Mouse (Mus musculus): ENCODE data around the gene Tlr4. TPM values are rescaled to one million over a fixed set of nuclear protein-coding genes. Genes with fewer than 3 reads are reported as not detected.

The Tlr4 gene
- polyA plus RNA-seq, 1 experiment from 2014 or later = 2.0 TPM

GRCm38 (mm10) chr4:66908376-66908775 is 81.0 kb downstream of the Tlr4 start:
- Histone ChIP-seq H3K27me3 (no peaks in the 10 kb centered on the region), H3K4me1 (no peaks in the 10 kb centered on the region), H3K4me2 (no peak overlapping the region), H3K27ac (no peak overlapping the region), H3K9me3 (replicated peaks) (no peaks in the 10 kb centered on the region), H3K9ac (no peak overlapping the region), H3K36me3 (no peaks in the 10 kb centered on the region), H3K4me3 (replicated peaks) (no peak overlapping the region)
- ATAC-seq (replicated peaks; ENCODE audit: low FRiP score) = no peak

GRCm38 (mm10) chr4:66919630-66920372 is 92.4 kb downstream of the Tlr4 start:
- H3K27ac ChIP-seq = no peak overlapping the region
- WGBS = 90% methylated on average over 3 of the region's 3 CpGs
- no peak overlapping the region for H3K4me2 ChIP-seq
- H3K4me1 ChIP-seq = 0 out of 2 replicates have a peak, but pooled peaks cover 5% of the 10 kb centered on the region
- no peak overlapping the region for H3K4me3 ChIP-seq (replicated peaks)
- H3K36me3 ChIP-seq = no peaks in the 10 kb centered on the region
- H3K9me3 ChIP-seq (replicated peaks) = no peaks in the 10 kb centered on the region
- H3K9ac ChIP-seq = no peak overlapping the region
- no peaks in the 10 kb centered on the region for H3K27me3 ChIP-seq
- no peak for ATAC-seq (replicated peaks; ENCODE audit: low FRiP score)

GRCm38 (mm10) chr4:66923616-66924276 is 96.4 kb downstream of the Tlr4 start:
- Histone ChIP-seq H3K27ac (no peak overlapping the region), H3K4me1 (0 out of 2 replicates have a peak, but pooled peaks cover 5% of the 10 kb centered on the region), H3K4me3 (replicated peaks) (no peak overlapping the region), H3K4me2 (no peak overlapping the region), H3K36me3 (no peaks in the 10 kb centered on the region), H3K9me3 (replicated peaks) (no peaks in the 10 kb centered on the region), H3K27me3 (no peaks in the 10 kb centered on the region), H3K9ac (no peak overlapping the region)
- 52% methylated on average over 3 of the region's 3 CpGs for WGBS
- ATAC-seq (replicated peaks; ENCODE audit: low FRiP score) = no peak

DNA sequence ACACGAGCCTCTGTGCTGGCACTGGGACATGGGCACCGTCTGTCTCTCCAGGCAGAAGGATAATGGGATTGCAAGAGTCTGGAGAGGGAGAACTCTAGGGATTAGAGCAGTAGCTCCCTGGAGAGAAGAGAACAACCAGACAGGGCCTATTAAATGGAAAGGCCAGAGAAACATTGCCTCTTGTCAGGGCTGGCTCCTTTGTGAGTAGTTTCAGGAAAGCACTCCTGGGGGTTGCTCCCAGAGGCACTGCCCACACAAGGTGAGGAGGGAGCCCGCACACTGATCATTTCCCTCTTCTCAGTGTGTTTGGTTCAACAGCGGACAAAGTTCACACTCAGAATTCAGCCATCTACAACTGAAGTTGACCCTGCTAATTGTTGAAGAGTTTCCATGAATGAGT is 98.7 kb downstream of the Tlr4 start:
- 49% methylated on average over 4 of the region's 4 CpGs for WGBS
- no peak for ATAC-seq (replicated peaks; ENCODE audit: low FRiP score)
- H3K9me3 ChIP-seq (replicated peaks) = no peaks in the 10 kb centered on the region
- no peaks in the 10 kb centered on the region for H3K36me3 ChIP-seq
- 0 out of 2 replicates have a peak, but pooled peaks cover 5% of the 10 kb centered on the region for H3K4me1 ChIP-seq
- H3K4me2 ChIP-seq = no peak overlapping the region
- no peak overlapping the region for H3K27ac ChIP-seq
- H3K9ac ChIP-seq = no peak overlapping the region
- no peaks in the 10 kb centered on the region for H3K27me3 ChIP-seq
- H3K4me3 ChIP-seq (replicated peaks) = no peak overlapping the region

DNA sequence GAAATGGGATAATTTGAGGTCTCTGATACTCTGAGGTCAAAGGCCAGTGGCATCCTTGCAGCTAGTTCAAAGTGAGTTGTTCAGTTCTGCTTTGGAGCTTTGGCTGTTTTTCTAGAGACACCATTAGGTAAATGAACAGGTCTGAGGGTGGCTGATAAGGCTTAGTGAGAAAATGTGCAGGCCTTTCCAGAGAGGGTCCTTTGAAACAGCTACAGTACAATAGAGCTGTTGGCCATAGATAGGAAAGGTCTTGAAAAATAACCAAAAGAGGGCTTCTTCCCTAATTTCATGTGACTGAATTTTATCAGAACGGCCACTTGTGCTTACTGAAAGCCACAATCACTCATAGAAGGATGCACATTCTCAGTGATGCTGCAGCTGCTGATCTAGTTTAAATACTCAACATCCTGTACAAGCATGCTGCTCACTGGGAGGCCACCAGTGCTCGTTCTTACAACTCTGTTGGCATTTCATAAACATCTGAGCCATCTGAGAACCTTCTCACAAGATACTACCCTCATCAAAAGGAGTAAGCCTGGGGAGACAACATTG is 100.2 kb downstream of the Tlr4 start:
- H3K9me3 ChIP-seq (replicated peaks) = no peaks in the 10 kb centered on the region
- H3K9ac ChIP-seq = no peak overlapping the region
- H3K4me2 ChIP-seq = no peak overlapping the region
- no peak overlapping the region for H3K27ac ChIP-seq
- 80% methylated on average over 2 of the region's 2 CpGs for WGBS
- H3K36me3 ChIP-seq = no peaks in the 10 kb centered on the region
- H3K4me1 ChIP-seq = no peaks in the 10 kb centered on the region
- H3K4me3 ChIP-seq (replicated peaks) = no peak overlapping the region
- H3K27me3 ChIP-seq = no peaks in the 10 kb centered on the region
- ATAC-seq (replicated peaks; ENCODE audit: low FRiP score) = no peak

DNA sequence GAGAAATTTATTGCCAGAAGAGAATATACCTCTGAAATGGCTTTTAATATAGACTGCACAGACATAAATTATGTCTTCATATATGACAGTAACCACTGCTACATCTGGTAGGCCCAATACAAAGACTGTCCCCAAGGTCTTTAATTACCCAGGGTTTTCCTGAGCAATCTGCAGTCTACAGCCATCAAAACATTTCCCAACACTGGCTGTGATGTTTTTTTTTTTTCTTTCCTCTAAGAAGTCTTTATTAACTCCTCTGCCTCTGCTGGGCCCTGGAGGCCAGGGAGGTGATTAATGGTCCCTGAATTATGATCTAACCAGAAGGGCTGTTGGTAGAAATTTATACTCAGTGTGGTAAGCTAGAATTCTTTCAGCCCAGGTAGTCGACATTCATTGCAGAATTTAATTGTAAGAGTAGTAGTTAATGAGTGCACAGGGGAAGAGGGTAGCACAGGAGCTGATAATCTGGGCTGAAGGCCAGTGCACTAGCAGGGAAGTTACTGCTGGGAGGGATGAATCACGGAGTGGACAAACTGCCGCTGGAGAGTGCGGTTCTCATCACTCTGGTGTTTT is 111.2 kb downstream of the Tlr4 start:
- Histone ChIP-seq H3K9me3 (replicated peaks) (no peaks in the 10 kb centered on the region), H3K27ac (no peak overlapping the region), H3K4me2 (no peak overlapping the region), H3K27me3 (no peaks in the 10 kb centered on the region), H3K4me3 (replicated peaks) (no peak overlapping the region), H3K9ac (no peak overlapping the region), H3K36me3 (no peaks in the 10 kb centered on the region), H3K4me1 (0 out of 2 replicates have a peak, but pooled peaks cover 4% of the 10 kb centered on the region)
- 0 out of 2 replicates have a peak, but pooled peaks have one; percentile 25 for ATAC-seq (replicated peaks; ENCODE audit: low FRiP score)
- WGBS = 27% methylated on average over 4 of the region's 4 CpGs

GRCm38 (mm10) chr4:66941894-66942293 is 114.5 kb downstream of the Tlr4 start:
- H3K4me3 ChIP-seq (replicated peaks) = no peak overlapping the region
- H3K27me3 ChIP-seq = no peaks in the 10 kb centered on the region
- no peaks in the 10 kb centered on the region for H3K9me3 ChIP-seq (replicated peaks)
- 0 out of 2 replicates have a peak, but pooled peaks cover 4% of the 10 kb centered on the region for H3K4me1 ChIP-seq
- H3K36me3 ChIP-seq = no peaks in the 10 kb centered on the region
- no peak overlapping the region for H3K9ac ChIP-seq
- 56% methylated on average over 1 of the region's 1 CpGs for WGBS
- no peak overlapping the region for H3K4me2 ChIP-seq
- H3K27ac ChIP-seq = no peak overlapping the region
- no peak for ATAC-seq (replicated peaks; ENCODE audit: low FRiP score)

DNA sequence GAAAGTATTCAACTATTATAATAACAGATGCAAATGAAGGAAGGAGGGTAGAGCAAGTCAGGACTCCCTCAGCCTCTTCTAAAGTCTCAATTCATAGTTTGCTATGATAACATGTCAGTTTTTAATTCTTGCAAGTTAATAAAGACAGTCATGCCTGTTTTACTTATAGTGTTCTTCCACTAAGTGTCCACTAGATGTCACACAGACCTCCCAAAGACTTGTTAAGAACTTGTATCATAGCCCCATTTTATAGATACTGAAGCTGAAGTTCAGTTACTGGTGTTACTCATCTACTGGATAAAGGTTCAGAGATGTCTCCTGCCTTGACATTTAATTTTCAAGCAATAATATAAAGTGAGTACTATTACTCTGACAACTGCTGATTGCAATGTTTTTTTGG is 116.3 kb downstream of the Tlr4 start:
- H3K9ac ChIP-seq = no peak overlapping the region
- no peaks in the 10 kb centered on the region for H3K36me3 ChIP-seq
- no peaks in the 10 kb centered on the region for H3K27me3 ChIP-seq
- no peak overlapping the region for H3K4me3 ChIP-seq (replicated peaks)
- H3K4me1 ChIP-seq = 0 out of 2 replicates have a peak, but pooled peaks cover 2% of the 10 kb centered on the region
- no peaks in the 10 kb centered on the region for H3K9me3 ChIP-seq (replicated peaks)
- no peak overlapping the region for H3K4me2 ChIP-seq
- ATAC-seq (replicated peaks; ENCODE audit: low FRiP score) = no peak
- no peak overlapping the region for H3K27ac ChIP-seq

DNA sequence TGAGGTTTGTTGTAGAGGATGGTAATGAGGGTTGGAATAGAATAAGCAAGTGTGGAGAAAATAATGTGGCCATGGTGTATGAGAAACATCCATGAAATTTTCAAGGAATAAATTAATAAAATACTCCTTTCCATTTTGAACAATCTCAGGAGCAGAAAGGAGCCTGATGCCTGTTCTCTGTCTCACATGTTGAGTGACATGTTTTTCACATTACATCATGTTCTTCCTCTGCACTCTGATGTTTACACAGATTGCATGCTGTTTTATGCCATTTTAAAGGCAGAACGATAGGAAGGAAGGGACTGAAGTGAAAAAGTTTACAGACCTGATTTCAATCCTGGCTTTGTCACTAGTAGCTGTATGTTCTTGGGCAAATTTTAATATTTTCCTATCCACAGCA is 120.3 kb downstream of the Tlr4 start:
- WGBS = 25% methylated on average over 1 of the region's 1 CpGs
- H3K27me3 ChIP-seq = no peaks in the 10 kb centered on the region
- ATAC-seq (replicated peaks; ENCODE audit: low FRiP score) = no peak

GRCm38 (mm10) chr4:66974918-66975317 is 147.5 kb downstream of the Tlr4 start:
- Histone ChIP-seq H3K27ac (no peak overlapping the region), H3K27me3 (no peaks in the 10 kb centered on the region), H3K4me3 (replicated peaks) (no peak overlapping the region), H3K9me3 (replicated peaks) (no peaks in the 10 kb centered on the region), H3K36me3 (no peaks in the 10 kb centered on the region), H3K9ac (no peak overlapping the region), H3K4me2 (no peak overlapping the region), H3K4me1 (no peaks in the 10 kb centered on the region)
- ATAC-seq (replicated peaks; ENCODE audit: low FRiP score) = no peak
- 47% methylated on average over 3 of the region's 3 CpGs for WGBS

More for the DNA sequence above, 120.3 kb downstream of the Tlr4 start:
- Histone ChIP-seq H3K4me2 (no peak overlapping the region), H3K36me3 (no peaks in the 10 kb centered on the region), H3K9ac (no peak overlapping the region), H3K4me3 (replicated peaks) (no peak overlapping the region), H3K4me1 (no peaks in the 10 kb centered on the region), H3K9me3 (replicated peaks) (no peaks in the 10 kb centered on the region), H3K27ac (no peak overlapping the region)

Measured in kidney, embryonic 15.5 days (tissue).